11 mouse cellular contexts compared by ENCODE assay signal in genomic region chr4:106582428-106583153, GRCm38 (mm10). TPM values are rescaled to one million over a fixed set of nuclear protein-coding genes. Genes with fewer than 3 reads are reported as not detected.
DNase-seq lines count a peak whose midpoint lies in the region; ATAC-seq and TF ChIP-seq lines count a peak whose summit lies in the region.
"Had no signal": no experiment of that assay in that cellular context is flagged by ENCODE, and none has a peak within 500 bp of the region (broad histone marks: within the 10 kb centered on the region; RNA-seq: fewer than 3 reads in every experiment).

No protein-coding gene starts in this region.

- no peak overlapping the region for H3K9ac ChIP-seq in kidney, embryonic 15.5 days
- H3K9ac ChIP-seq: hindbrain, embryonic 14.5 days had no signal

- intact Hi-C loops in left cerebral cortex, adult 2 months (cut with DNase I): no loop called here
- intact Hi-C loops in left cerebral cortex, postnatal 4 days (cut with DNase I): no loop called here

- H3K4me1 ChIP-seq in bone marrow, adult 2 months (ENCODE audit: control insufficient read depth, insufficient read depth, low read length): no peaks in the 10 kb centered on the region
- H3K4me1 ChIP-seq in kidney, embryonic 15.5 days: no peaks in the 10 kb centered on the region; the same call in 1 of the 2 replicates
- no peaks in the 10 kb centered on the region for H3K4me1 ChIP-seq in forebrain, embryonic 10.5 days

- 75% methylated on average over 12 of the region's 12 CpGs for WGBS in bone marrow, adult 2 months
- 86% methylated on average over 12 of the region's 12 CpGs for WGBS in kidney, embryonic 15.5 days
- 93% methylated on average over 12 of the region's 12 CpGs for WGBS in forebrain, embryonic 10.5 days

- TF ChIP-seq POLR2A in bone marrow, adult 2 months (IDR thresholded peaks at IDR 0.05; ENCODE audit: borderline replicate concordance, control insufficient read depth, low read depth, low read length): no peak

- DNase-seq in left cerebral cortex, adult 2 months (ENCODE audit: extremely low spot score in 1 of 2, low spot score in 2 of 2): no peak
- no peak for DNase-seq in left cerebral cortex, postnatal 4 days
- DNase-seq in thymus, postnatal 10 days (ENCODE audit: low spot score in 2 of 2): no peak
- DNase-seq in forebrain, embryonic 10.5 days (ENCODE audit: extremely low spot score, low spot score): no peak
- DNase-seq: adrenal gland, postnatal 25 days had no signal

- ATAC-seq in kidney, embryonic 15.5 days (replicated peaks; ENCODE audit: low FRiP score): peak; percentile 69
- ATAC-seq in megakaryocyte progenitor cell, adult 5-6 weeks (replicated peaks; ENCODE audit: poor library complexity): peak; percentile 86
- no peak for ATAC-seq in activated CD4-positive, CD25-positive, alpha-beta regulatory T cell, adult 4 months

- peaks cover 99% of the 10 kb centered on the region for H3K36me3 ChIP-seq in kidney, embryonic 15.5 days
- H3K36me3 ChIP-seq in forebrain, embryonic 10.5 days (replicated peaks): peaks cover 100% of the 10 kb centered on the region

- no peak overlapping the region for H3K4me2 ChIP-seq in kidney, embryonic 15.5 days
- H3K4me2 ChIP-seq: hindbrain, embryonic 14.5 days had no signal

- H3K9me3 ChIP-seq in kidney, embryonic 15.5 days (replicated peaks): no peaks in the 10 kb centered on the region
- no peaks in the 10 kb centered on the region for H3K9me3 ChIP-seq in forebrain, embryonic 10.5 days

- TF ChIP-seq CTCF in left cerebral cortex, adult 2 months (IDR thresholded peaks at IDR 0.05): no peak
- TF ChIP-seq CTCF in bone marrow, adult 2 months (IDR thresholded peaks at IDR 0.05; ENCODE audit: control insufficient read depth, insufficient read depth, low read length): no peak

- H3K4me3 ChIP-seq in left cerebral cortex, adult 2 months: no peak overlapping the region
- H3K4me3 ChIP-seq in bone marrow, adult 2 months (replicated peaks; ENCODE audit: control insufficient read depth, low read depth, low read length): no peak overlapping the region
- H3K4me3 ChIP-seq in kidney, embryonic 15.5 days (replicated peaks): no peak overlapping the region
- H3K4me3 ChIP-seq in forebrain, embryonic 10.5 days: no peak overlapping the region

- H3K27ac ChIP-seq in left cerebral cortex, adult 2 months: peak overlapping the region; percentile 69; the same call in 1 of the 2 replicates
- peak overlapping the region; percentile 29 for H3K27ac ChIP-seq in bone marrow, adult 2 months (ENCODE audit: control insufficient read depth, insufficient read depth, low read depth, low read length, poor library complexity)
- H3K27ac ChIP-seq in kidney, embryonic 15.5 days: no peak overlapping the region
- H3K27ac ChIP-seq in forebrain, embryonic 10.5 days: no peak overlapping the region
- H3K27ac ChIP-seq: hindbrain, embryonic 14.5 days had no signal

- no peaks in the 10 kb centered on the region for H3K27me3 ChIP-seq in kidney, embryonic 15.5 days
- H3K27me3 ChIP-seq in forebrain, embryonic 10.5 days (ENCODE audit: poor library complexity, severe bottlenecking): no peaks in the 10 kb centered on the region

RNA-seq across cellular contexts. Expression of gene Dhcr24, which starts 21.8 kb away (rescaled TPM):
- 10 to 100 TPM; 85.5 to 87.4 TPM for total RNA-seq in left cerebral cortex, adult 2 months (2021)
- total RNA-seq in left cerebral cortex, postnatal 4 days (2021): 100 to 1,000 TPM; 143 to 145 TPM
- polyA plus RNA-seq in bone marrow, adult 2 months (2011; ENCODE audit: insufficient read depth, insufficient read length, low replicate concordance, missing spikeins): 11.9 and 23.8 TPM in 2 replicates
- 4.6 and 4.8 TPM in 2 replicates for polyA plus RNA-seq in kidney, embryonic 15.5 days (2015; fragmentation: Nextera tagmentation; extraction: Ambion mirVana)
- 15.9 and 17.4 TPM in 2 replicates for total RNA-seq in megakaryocyte progenitor cell, adult 5-6 weeks (2015)
- 9.8 and 11.0 TPM in 2 replicates for total RNA-seq in megakaryocyte progenitor cell, adult 5-6 weeks (2017)
- polyA plus RNA-seq in activated CD4-positive, CD25-positive, alpha-beta regulatory T cell, adult 4 months (2017; shearing (Covaris generic)): 1 to 10 TPM; 4.5 to 7.7 TPM
- polyA plus RNA-seq in forebrain, embryonic 10.5 days (2016; fragmentation: Nextera tagmentation; extraction: Ambion mirVana): 10.5 and 11.7 TPM in 2 replicates

RNA-seq across cellular contexts. Expression of gene Lexm, which starts 34.5 kb away (rescaled TPM):
- total RNA-seq in left cerebral cortex, adult 2 months (2021): under 1 TPM in 1 of 2 experiments, not detected in 1; 0.21 TPM
- under 1 TPM in 1 of 2 experiments, not detected in 1; 0.22 TPM for total RNA-seq in left cerebral cortex, postnatal 4 days (2021)
- not detected in 2 replicates for polyA plus RNA-seq in bone marrow, adult 2 months (2011; ENCODE audit: insufficient read depth, insufficient read length, low replicate concordance, missing spikeins)
- polyA plus RNA-seq in kidney, embryonic 15.5 days (2015; fragmentation: Nextera tagmentation; extraction: Ambion mirVana): not detected in 2 replicates
- total RNA-seq in megakaryocyte progenitor cell, adult 5-6 weeks (2015): not detected in 2 replicates
- not detected in 2 replicates for total RNA-seq in megakaryocyte progenitor cell, adult 5-6 weeks (2017)
- not detected for polyA plus RNA-seq in activated CD4-positive, CD25-positive, alpha-beta regulatory T cell, adult 4 months (2017; shearing (Covaris generic))
- polyA plus RNA-seq in forebrain, embryonic 10.5 days (2016; fragmentation: Nextera tagmentation; extraction: Ambion mirVana): 0.36 TPM in 1 of 2 replicates, not detected in the other
- total RNA-seq: adrenal gland, postnatal 25 days; left cerebral cortex, adult 8-10 months had no signal
- polyA plus RNA-seq: hindbrain, embryonic 14.5 days had no signal

RNA-seq across cellular contexts. Expression of gene Ttc22, which starts 39.6 kb away (rescaled TPM):
- under 1 TPM; 0.98 to 1.00 TPM for total RNA-seq in left cerebral cortex, adult 2 months (2021)
- 1 to 10 TPM; 1.6 to 1.9 TPM for total RNA-seq in left cerebral cortex, postnatal 4 days (2021)
- polyA plus RNA-seq in bone marrow, adult 2 months (2011; ENCODE audit: insufficient read depth, insufficient read length, low replicate concordance, missing spikeins): not detected in 2 replicates
- 5.8 and 6.0 TPM in 2 replicates for polyA plus RNA-seq in kidney, embryonic 15.5 days (2015; fragmentation: Nextera tagmentation; extraction: Ambion mirVana)
- not detected in 2 replicates for total RNA-seq in megakaryocyte progenitor cell, adult 5-6 weeks (2015)
- not detected in 2 replicates for total RNA-seq in megakaryocyte progenitor cell, adult 5-6 weeks (2017)
- not detected for polyA plus RNA-seq in activated CD4-positive, CD25-positive, alpha-beta regulatory T cell, adult 4 months (2017; shearing (Covaris generic))
- polyA plus RNA-seq in forebrain, embryonic 10.5 days (2016; fragmentation: Nextera tagmentation; extraction: Ambion mirVana): not detected in 2 replicates
- total RNA-seq: adrenal gland, postnatal 25 days had no signal

Comparison
In these comparisons a context has a peak if more than half of its experiments do, and no peak if none do; other contexts are left out.
1. H3K27ac ChIP-seq: peak in left cerebral cortex, adult 2 months (single experiment) and bone marrow, adult 2 months (single experiment); none in kidney, embryonic 15.5 days (single experiment) and forebrain, embryonic 10.5 days (single experiment).